Mouse (Mus musculus) 3134 (cell line): ENCODE data around the gene Taf8.
"Not testable (repeated sequence)": the region's sequence is repeated elsewhere in the genome, so short reads cannot be mapped to it uniquely, and the experiment has no call there.

Source experiments
- DNase-seq: peaks from one replicate; pipeline ENCODE4 v3.0.0-alpha.2; 2011; ENCODE audit warnings: low spot score; ENCODE audit not compliant: insufficient read length; ENCODE audit errors: extremely low read depth

Taf8 gene

DNA sequence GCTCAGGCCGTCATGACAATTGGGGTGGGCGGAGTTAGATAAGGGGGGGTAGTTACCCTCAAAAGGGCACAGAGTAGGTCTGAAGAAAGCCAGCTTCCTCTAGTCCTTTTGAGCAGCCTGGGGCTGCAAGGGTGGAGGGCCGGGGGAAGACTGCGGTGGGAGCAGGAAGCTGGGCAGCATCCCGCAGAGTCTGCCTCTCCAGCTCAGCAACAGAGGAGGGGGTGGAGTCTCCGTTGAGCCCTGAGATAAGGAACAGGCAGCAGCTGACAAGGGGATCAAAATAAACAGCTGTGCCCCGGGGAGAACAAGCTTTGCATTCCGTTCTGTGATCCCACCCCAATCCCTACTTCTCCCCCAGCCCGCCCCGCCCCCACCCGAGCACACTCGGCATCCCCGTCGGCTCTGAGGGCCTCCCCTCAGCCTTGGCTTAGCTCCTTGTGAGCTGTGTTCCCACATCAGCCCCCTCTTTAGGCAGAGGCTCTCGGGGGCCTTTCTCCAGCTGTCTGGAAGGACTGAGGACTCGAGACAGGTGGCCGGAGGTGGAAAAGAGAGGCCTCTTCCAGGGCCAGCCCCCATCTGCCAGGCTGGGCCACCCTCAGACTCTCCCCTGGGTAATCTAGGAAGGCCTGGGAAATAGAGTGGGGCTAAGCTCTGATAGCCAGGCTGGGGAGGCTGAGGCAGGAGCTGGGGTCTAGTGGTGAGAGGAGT lies 19.6 kb upstream of the Taf8 start:
- DNase-seq: no peak

DNA sequence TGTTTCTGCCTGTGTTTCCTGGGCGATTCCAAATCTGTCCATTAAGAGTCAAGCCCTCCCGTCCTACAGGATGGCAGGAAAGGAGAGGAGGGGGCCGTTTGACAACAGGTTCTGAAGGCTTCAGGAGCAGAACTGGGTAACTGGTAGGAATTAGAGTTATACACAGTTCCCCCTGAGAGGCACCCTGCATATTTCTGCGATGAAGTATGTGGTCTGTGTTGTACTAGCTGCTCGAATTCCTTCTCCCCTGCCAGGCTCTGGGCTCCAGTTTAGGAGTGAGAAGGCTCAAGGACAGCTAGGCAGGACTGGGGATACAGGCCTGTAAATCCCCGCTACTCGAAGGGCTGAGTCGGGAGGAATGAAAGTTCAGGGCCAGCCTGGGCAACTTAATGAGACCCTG lies 16.1 kb upstream of the Taf8 start:
- no peak for DNase-seq

GRCm38 (mm10) chr17:47516232-47516631 lies 14.1 kb upstream of the Taf8 start:
- no peak for DNase-seq

GRCm38 (mm10) chr17:47515180-47515844 lies 13.2 kb upstream of the Taf8 start:
- no peak for DNase-seq

- no peak for DNase-seq
Observed at GRCm38 (mm10) chr17:47512956-47513775, 11.1 kb upstream of the Taf8 start.

DNA sequence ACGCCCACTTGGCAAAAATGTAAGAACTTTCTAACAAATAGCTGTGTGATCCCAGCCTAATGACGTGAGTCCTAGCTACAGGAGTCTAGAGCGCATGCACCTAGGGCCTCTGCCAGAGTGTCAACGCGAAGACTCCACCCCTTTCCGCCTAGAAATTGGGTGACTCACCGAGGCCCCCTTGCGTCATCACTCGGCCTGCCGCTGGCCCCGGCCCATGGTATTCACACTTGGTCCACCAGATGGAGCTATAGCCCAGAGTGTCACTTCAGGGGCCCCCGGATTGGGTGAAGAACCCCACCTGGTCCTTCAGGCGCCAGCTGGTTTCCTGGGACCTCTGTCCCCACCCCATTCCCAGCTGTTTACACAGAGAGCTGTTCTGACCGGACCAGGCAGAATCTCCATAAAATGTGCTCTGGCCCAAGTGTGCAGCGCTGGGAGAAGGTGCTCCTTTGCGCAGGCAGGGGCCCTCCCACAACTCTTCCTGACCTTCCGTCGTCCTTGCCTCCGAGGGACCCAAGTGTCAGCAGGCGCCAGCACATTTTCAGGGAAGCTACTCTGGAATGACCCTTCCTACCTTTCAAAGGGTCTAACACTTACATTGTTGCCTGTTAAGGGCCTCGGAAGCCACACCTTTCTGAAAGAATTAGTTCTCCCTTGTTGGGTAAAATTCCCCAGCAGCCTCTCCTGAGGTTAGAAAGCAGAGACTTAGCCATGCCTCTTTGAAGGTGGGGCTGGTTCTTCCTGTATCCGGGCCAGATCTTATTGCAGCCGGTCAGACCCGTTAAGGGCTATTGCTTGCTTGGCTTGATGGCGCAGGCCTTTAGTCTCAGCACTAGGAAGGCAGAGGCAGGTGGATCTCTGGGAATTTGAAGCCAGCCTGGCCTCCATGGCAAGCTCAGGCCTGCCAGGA lies 9.3 kb upstream of the Taf8 start:
- DNase-seq: peak; percentile 93

DNA sequence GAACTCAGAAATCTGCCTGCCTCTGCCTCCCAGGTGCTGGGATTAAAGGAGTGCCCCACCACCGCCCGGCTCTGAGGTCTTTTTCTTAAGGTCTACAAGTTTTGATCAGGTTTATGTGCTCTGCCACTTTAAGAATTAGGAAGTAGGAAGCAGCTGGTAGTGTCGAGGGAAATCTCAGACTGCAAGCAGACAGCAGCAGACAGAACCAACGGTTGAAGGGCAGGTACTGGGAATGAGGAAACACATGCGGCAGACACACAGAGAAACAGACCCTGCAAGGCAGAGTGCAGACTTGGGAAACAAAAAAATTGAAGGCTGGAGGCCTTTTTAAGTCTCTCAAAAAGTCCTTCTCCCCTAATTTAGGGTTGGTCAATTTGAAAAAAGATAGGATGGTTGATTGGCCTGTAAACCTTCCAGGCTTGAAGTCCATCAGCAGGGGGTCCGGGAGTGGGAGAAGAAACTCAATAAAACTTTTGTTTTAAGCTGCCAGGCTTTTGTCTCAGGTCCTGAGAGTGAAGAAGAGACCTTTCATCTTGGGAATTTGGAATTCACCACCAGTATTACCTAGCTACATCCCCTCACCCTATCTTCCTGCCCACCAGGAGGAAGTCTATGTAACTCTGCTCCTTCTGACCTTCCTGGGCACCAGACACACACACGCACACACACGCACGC lies 7.1 kb upstream of the Taf8 start:
- no peak for DNase-seq

DNA sequence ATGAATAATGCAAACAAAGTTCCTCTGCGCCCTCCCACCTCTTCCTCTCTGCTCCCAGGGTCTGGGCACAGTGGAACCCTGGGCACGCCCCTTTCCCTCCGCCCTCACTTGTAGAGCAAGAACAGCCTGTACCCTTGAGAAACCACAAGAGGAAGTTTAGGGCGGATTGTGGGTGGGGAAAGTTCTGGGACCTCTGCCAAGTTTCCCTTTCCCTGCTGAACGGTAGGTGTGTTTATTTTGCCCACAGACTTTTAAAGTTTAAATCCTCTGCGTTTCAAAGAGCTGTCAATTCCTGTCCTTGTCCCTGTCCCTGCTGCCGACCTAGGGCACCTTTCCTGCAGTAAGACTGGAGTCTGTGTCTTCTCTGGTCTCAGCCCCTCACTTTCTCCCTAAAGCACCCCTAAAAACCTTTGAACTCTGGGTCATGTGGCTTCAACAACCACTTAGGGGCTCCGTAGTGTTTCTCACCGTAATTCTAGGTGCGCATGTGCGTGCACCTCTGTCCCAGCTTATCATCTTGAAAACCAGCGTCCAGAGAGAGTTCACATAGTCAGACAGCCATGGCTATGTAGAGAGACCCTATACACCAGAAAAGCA lies 6.0 kb upstream of the Taf8 start:
- peak; percentile 74 for DNase-seq

- DNase-seq: no peak
Observed at GRCm38 (mm10) chr17:47507523-47507922, 5.4 kb upstream of the Taf8 start.

- no peak for DNase-seq
Observed at GRCm38 (mm10) chr17:47506697-47507096, 4.6 kb upstream of the Taf8 start.

GRCm38 (mm10) chr17:47506042-47506441 lies 4.0 kb upstream of the Taf8 start:
- no peak for DNase-seq

DNA sequence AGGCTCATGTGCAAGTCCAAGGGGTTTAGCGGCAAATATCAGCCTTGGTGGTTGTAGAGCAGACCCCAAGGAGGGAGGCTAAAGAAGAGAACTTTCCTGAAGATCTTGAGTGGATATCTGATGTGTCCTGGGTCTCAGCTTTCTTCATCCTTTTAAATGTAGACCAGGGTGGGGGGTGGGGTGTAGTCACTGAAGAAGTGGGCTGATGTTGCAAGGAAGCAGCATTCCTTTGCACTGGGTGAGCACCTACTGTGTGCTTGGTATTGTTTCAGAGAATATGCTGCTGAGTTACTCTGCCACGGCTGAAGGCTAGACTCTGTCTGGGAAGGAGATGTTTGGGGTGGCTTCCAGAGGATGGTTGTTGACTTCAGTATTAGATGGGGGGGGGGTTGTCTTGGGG lies 3.5 kb upstream of the Taf8 start:
- no peak for DNase-seq

- peak; percentile 60 for DNase-seq
Observed at GRCm38 (mm10) chr17:47504941-47505346, 2.9 kb upstream of the Taf8 start, which contains the start of gene Ccnd3. TSS of gene Ccnd3 (plus strand) at chr17:47505051.

GRCm38 (mm10) chr17:47504228-47504627 lies 2.1 kb upstream of the Taf8 start:
- DNase-seq: no peak

DNA sequence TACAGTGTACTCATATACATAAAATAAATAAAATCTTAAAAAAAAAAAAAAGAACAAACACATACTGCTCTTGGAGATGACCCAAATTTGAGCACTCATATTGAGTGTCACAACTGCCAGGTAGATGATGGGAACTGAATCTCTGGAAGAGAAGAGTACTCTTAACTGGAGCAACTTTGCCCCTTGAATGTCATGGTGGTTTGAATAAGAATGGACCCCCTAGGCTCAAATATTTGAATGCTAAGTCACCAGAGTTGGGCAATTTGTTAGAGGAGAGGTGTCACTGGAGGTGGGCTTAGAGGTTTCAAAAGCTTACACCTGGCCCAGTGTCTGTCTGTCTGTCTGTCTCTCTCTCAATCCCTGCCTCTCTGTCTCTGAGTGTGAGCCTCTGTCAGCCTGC lies 1.6 kb upstream of the Taf8 start:
- DNase-seq: no peak

DNA sequence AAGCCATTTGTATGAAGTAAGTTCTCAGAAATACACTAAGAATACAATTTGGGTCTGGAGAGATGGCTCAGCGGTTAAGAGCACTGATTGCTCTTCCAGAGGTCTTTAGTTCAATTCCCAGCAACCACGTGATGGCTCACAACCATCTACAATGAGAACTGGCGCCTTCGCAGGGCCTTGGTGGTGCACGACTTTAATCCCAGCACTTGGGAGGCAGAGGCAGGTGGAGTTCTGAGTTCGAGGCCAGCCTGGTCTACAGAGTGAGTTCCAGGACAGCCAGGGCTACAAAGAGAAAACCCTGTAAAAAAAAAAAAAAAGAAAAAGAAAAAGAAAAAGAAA lies 584 bp upstream of the Taf8 start:
- DNase-seq: not testable (repeated sequence)

DNA sequence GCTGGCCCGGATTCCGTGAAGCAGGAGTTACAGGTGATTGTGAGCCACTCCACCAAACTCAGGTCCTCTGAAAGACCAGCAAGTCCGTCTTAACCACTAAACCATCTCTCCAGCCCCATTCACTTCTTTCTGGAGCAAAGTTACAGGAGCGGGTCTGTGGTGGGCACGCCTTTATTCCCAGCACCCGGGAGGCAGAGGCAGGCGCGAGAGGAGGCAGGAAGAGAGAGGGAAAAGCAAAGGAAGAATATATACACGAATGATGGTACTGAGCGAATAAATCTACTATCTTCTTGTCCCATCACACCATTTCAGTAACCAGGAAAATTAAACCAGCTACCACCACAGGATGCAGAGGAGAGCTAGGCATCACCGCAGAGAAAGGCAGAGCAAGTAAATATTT lies 561 bp downstream of the Taf8 start:
- DNase-seq: no peak

DNA sequence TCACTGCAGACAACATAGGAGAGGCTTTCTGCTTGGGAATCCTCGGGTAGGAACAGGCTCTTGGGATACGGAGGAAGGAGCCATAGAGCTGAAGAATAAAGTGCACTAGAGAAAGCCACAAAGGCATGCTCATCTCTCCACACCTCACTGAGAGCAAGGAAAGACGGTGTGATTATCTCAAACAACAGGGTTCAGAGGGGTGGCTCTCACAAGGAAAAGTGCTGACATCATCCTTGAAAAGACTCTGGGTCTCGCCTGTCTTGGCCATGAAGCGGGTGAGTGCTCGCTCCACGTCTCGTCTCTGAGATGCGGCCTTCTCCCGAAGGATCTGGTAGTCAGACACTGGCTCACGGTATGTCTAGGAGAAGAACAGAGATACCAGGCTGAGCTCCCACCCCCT lies 8.0 kb downstream of the Taf8 start:
- no peak for DNase-seq

- no peak for DNase-seq
Observed at GRCm38 (mm10) chr17:47493653-47494052, 8.4 kb downstream of the Taf8 start.

DNA sequence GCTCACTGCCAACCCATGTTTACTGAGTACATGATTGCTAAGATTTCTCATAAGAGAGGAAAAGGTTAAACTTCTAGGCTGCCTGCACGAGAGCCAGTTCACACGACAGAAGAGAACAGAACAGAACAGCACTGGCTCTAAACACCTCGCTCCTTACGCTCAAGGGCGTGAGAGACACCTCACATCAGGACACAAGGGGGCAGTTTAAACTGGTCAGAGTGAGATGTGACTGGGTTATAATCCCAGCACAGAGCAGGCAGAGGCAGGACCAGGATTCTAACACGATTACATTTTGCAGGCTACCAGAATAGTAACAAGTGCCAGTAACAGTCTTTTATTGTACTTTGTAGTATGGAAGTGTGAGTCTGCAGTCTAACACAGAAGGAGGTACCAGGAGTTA lies 9.4 kb downstream of the Taf8 start:
- no peak for DNase-seq
